Mouse (Mus musculus) liver, embryonic 16.5 days (tissue): ENCODE results near the gene C1ql2. TPM values are rescaled to one million over a fixed set of nuclear protein-coding genes. Genes with fewer than 3 reads are reported as not detected.

ENCODE experiments used
- ATAC-seq: fragments of 200-750 bp; cut with Nextera tagmentation; 2 replicates; pipeline ENCODE4 v1.8.0; 2017; ENCODE audit warnings: low read depth, mild to moderate bottlenecking, moderate number of reproducible peaks, moderate library complexity
- H3K27ac ChIP-seq: fragments of 300-500 bp; sonication (generic); 2 replicates; pipeline ENCODE4 v1.5.1; 2014; ENCODE audit warnings: mild to moderate bottlenecking, low read length
- H3K27me3 ChIP-seq: fragments of 300-500 bp; sonication (generic); 2 replicates; pipeline ENCODE4 v1.6.1; 2014; ENCODE audit warnings: low read depth, low read length, mixed read lengths; ENCODE audit not compliant: control insufficient read depth, insufficient read depth
- H3K36me3 ChIP-seq: fragments of 300-500 bp; sonication (generic); 2 replicates; pipeline ENCODE4 v1.6.1; 2014; ENCODE audit warnings: mild to moderate bottlenecking; ENCODE audit not compliant: control insufficient read depth, insufficient read depth
- H3K4me1 ChIP-seq: fragments of 300-500 bp; sonication (generic); 2 replicates; pipeline ENCODE4 v1.6.1; 2014; ENCODE audit warnings: low read depth, low read length, mixed read lengths; ENCODE audit not compliant: control insufficient read depth
- H3K4me2 ChIP-seq: fragments of 300-500 bp; sonication (generic); 2 replicates; pipeline ENCODE4 v1.6.1; 2014; ENCODE audit warnings: low read depth, low read length, mixed read lengths
- H3K4me3 ChIP-seq: fragments of 300-500 bp; sonication (generic); 2 replicates; pipeline ENCODE4 v1.5.1; 2014; ENCODE audit warnings: low read depth, mild to moderate bottlenecking, low read length
- H3K9ac ChIP-seq: fragments of 300-500 bp; sonication (generic); 2 replicates; pipeline ENCODE4 v1.6.1; 2014; ENCODE audit warnings: low read depth, low read length
- H3K9me3 ChIP-seq: fragments of 300-500 bp; sonication (generic); replicated peaks from 2 replicates; pipeline ENCODE4 v1.6.1; 2016; ENCODE audit warnings: low read length; ENCODE audit not compliant: control insufficient read depth
- WGBS: fragments of 180-500 bp; shearing (Covaris S2); extraction: QIAGEN DNeasy Blood & Tissue Kit; methylation state at CpG from one replicate; pipeline ENCODE4 v1.1.7; 2014; ENCODE audit not compliant: insufficient replicate concordance; 5-methylcytosine and 5-hydroxymethylcytosine counted together
- polyA plus RNA-seq: library from polyadenylated mRNA; unstranded; fragments of >200 nt; fragmentation: Nextera tagmentation; extraction: Ambion mirVana; gene quantifications from 2 replicates; pipeline ENCODE4 v1.2.1, GENCODE M21; 2015

The C1ql2 gene
- polyA plus RNA-seq, 1 experiment from 2014 or later: not detected

GRCm38 (mm10) chr1:120331841-120332240 is 8.5 kb upstream of the C1ql2 start:
- WGBS: 32% methylated on average over 6 of the region's 6 CpGs
- Histone ChIP-seq H3K36me3 (no peaks in the 10 kb centered on the region), H3K27ac (no peak overlapping the region), H3K9ac (no peak overlapping the region), H3K9me3 (no peaks in the 10 kb centered on the region), H3K4me1 (no peaks in the 10 kb centered on the region), H3K4me3 (no peak overlapping the region), H3K4me2 (no peak overlapping the region), H3K27me3 (0 out of 2 replicates have a peak, but pooled peaks cover 3% of the 10 kb centered on the region)
- ATAC-seq: no peak

GRCm38 (mm10) chr1:120337970-120338369 is 2.4 kb upstream of the C1ql2 start:
- Histone ChIP-seq H3K27me3 (peaks cover 50% of the 10 kb centered on the region), H3K36me3 (no peaks in the 10 kb centered on the region), H3K9ac (no peak overlapping the region), H3K4me3 (no peak overlapping the region), H3K9me3 (no peaks in the 10 kb centered on the region), H3K4me1 (no peaks in the 10 kb centered on the region), H3K4me2 (no peak overlapping the region), H3K27ac (no peak overlapping the region)
- ATAC-seq: no peak
- WGBS: 23% methylated on average over 7 of the region's 7 CpGs

- Histone ChIP-seq H3K9me3 (no peaks in the 10 kb centered on the region), H3K4me2 (no peak overlapping the region), H3K27me3 (peaks cover 65% of the 10 kb centered on the region), H3K4me3 (no peak overlapping the region), H3K27ac (no peak overlapping the region), H3K36me3 (no peaks in the 10 kb centered on the region), H3K4me1 (no peaks in the 10 kb centered on the region), H3K9ac (no peak overlapping the region)
- ATAC-seq: no peak
- WGBS: 3% methylated on average over 41 of the region's 41 CpGs
These were observed 842 bp downstream of the C1ql2 start for GRCm38 (mm10) chr1:120341172-120341675.

GRCm38 (mm10) chr1:120341811-120342370 is 1.5 kb downstream of the C1ql2 start:
- H3K4me2 ChIP-seq: no peak overlapping the region

GRCm38 (mm10) chr1:120342371-120342821 is 2.0 kb downstream of the C1ql2 start:
- ATAC-seq: no peak

More at GRCm38 (mm10) chr1:120341811-120342370, 1.5 kb downstream of the C1ql2 start:
- no peak overlapping the region for H3K9ac ChIP-seq
- H3K27me3 ChIP-seq: peaks cover 66% of the 10 kb centered on the region
- WGBS: 5% methylated on average over 17 of the region's 17 CpGs
- H3K27ac ChIP-seq: no peak overlapping the region
- H3K4me3 ChIP-seq: no peak overlapping the region
- no peaks in the 10 kb centered on the region for H3K36me3 ChIP-seq
- no peak for ATAC-seq
- H3K9me3 ChIP-seq: no peaks in the 10 kb centered on the region
- H3K4me1 ChIP-seq: no peaks in the 10 kb centered on the region

GRCm38 (mm10) chr1:120345001-120345400 is 4.6 kb downstream of the C1ql2 start:
- Histone ChIP-seq H3K27ac (no peak overlapping the region), H3K9me3 (no peaks in the 10 kb centered on the region), H3K9ac (no peak overlapping the region), H3K4me2 (no peak overlapping the region), H3K27me3 (peaks cover 45% of the 10 kb centered on the region), H3K4me3 (no peak overlapping the region), H3K36me3 (no peaks in the 10 kb centered on the region), H3K4me1 (no peaks in the 10 kb centered on the region)
- WGBS: 21% methylated on average over 7 of the region's 7 CpGs
- ATAC-seq: no peak

More at GRCm38 (mm10) chr1:120342371-120342821, 2.0 kb downstream of the C1ql2 start:
- no peak overlapping the region for H3K4me2 ChIP-seq
- peaks cover 66% of the 10 kb centered on the region for H3K27me3 ChIP-seq
- H3K27ac ChIP-seq: no peak overlapping the region
- no peak overlapping the region for H3K9ac ChIP-seq
- WGBS: under 1% methylated on average over 34 of the region's 34 CpGs
- H3K9me3 ChIP-seq: no peaks in the 10 kb centered on the region
- no peaks in the 10 kb centered on the region for H3K4me1 ChIP-seq
- H3K4me3 ChIP-seq: no peak overlapping the region
- no peaks in the 10 kb centered on the region for H3K36me3 ChIP-seq

GRCm38 (mm10) chr1:120354387-120354786 is 14.0 kb downstream of the C1ql2 start:
- no peaks in the 10 kb centered on the region for H3K9me3 ChIP-seq
- no peak overlapping the region for H3K4me3 ChIP-seq
- H3K4me1 ChIP-seq: no peaks in the 10 kb centered on the region
- H3K9ac ChIP-seq: no peak overlapping the region
- WGBS: 16% methylated on average over 2 of the region's 2 CpGs
- no peak for ATAC-seq
- no peaks in the 10 kb centered on the region for H3K36me3 ChIP-seq
- H3K27ac ChIP-seq: no peak overlapping the region
- no peak overlapping the region for H3K4me2 ChIP-seq
- no peaks in the 10 kb centered on the region for H3K27me3 ChIP-seq

- WGBS: 17% methylated on average over 16 of the region's 16 CpGs
- H3K4me2 ChIP-seq: no peak overlapping the region
- ATAC-seq: 0 out of 2 replicates have a peak, but pooled peaks have one; percentile 11
- no peaks in the 10 kb centered on the region for H3K4me1 ChIP-seq
- no peak overlapping the region for H3K4me3 ChIP-seq
- H3K27ac ChIP-seq: no peak overlapping the region
- no peaks in the 10 kb centered on the region for H3K9me3 ChIP-seq
- H3K9ac ChIP-seq: no peak overlapping the region
- no peaks in the 10 kb centered on the region for H3K27me3 ChIP-seq
- H3K36me3 ChIP-seq: no peaks in the 10 kb centered on the region
These were observed 17.2 kb downstream of the C1ql2 start for GRCm38 (mm10) chr1:120357371-120358274.

- H3K27ac ChIP-seq: no peak overlapping the region
- H3K4me2 ChIP-seq: no peak overlapping the region
- H3K27me3 ChIP-seq: no peaks in the 10 kb centered on the region
- H3K36me3 ChIP-seq: no peaks in the 10 kb centered on the region
- ATAC-seq: no peak
- WGBS: 61% methylated on average over 1 of the region's 1 CpGs
- H3K9ac ChIP-seq: no peak overlapping the region
- no peak overlapping the region for H3K4me3 ChIP-seq
- H3K4me1 ChIP-seq: no peaks in the 10 kb centered on the region
- no peaks in the 10 kb centered on the region for H3K9me3 ChIP-seq
These were observed 23.3 kb downstream of the C1ql2 start for GRCm38 (mm10) chr1:120363638-120364037.
